15 mouse cellular contexts compared by ENCODE assay signal in the genomic region with DNA sequence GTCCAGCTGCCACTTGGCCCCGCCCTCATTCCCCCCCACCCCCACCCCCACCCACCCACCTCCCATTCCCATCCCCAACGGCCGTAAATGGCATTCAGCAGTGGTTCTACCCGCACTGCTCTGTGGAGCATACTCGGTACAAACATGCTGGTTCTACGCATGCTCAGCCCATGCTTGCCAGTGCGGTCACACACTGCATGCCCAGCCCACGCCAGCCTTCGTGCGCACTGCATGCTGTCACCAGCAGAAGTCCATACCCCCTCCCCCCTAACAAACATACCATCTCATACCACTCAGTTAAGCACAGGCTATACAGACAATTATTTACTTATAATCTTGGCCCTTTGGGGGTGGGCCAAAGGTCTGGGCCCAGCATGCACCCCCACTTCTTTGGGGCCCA. TPM values are rescaled to one million over a fixed set of nuclear protein-coding genes. Genes with fewer than 3 reads are reported as not detected.
"Had no signal": no experiment of that assay in that cellular context is flagged by ENCODE, and none has a peak within 500 bp of the region (broad histone marks: within the 10 kb centered on the region; RNA-seq: fewer than 3 reads in every experiment).

No protein-coding gene starts in this region.

- DNase-seq: kidney, adult 2 months; kidney, postnatal 25 days; lung, adult 2 months; lung, postnatal 36 days; thymus, adult 2 months; thymus, postnatal 25 days had no signal

- ATAC-seq: intestine, embryonic 16.5 days; lung, postnatal 0 days had no signal

- H3K9me3 ChIP-seq: limb, embryonic 10.5 days; midbrain, embryonic 10.5 days; neural tube, embryonic 12.5 days; stomach, embryonic 15.5 days had no signal

- H3K4me3 ChIP-seq: limb, embryonic 10.5 days; midbrain, embryonic 10.5 days; neural tube, embryonic 12.5 days; stomach, embryonic 15.5 days had no signal

- H3K9ac ChIP-seq: liver, embryonic 14.5 days; neural tube, embryonic 12.5 days; stomach, embryonic 15.5 days had no signal

- H3K27ac ChIP-seq: limb, embryonic 10.5 days; liver, embryonic 14.5 days; midbrain, embryonic 10.5 days; neural tube, embryonic 12.5 days; stomach, embryonic 15.5 days had no signal

- H3K4me2 ChIP-seq: neural tube, embryonic 12.5 days; stomach, embryonic 15.5 days had no signal

- H3K27me3 ChIP-seq: neural tube, embryonic 12.5 days; stomach, embryonic 15.5 days had no signal

- H3K4me1 ChIP-seq: limb, embryonic 10.5 days; midbrain, embryonic 10.5 days; neural tube, embryonic 12.5 days; stomach, embryonic 15.5 days had no signal

RNA-seq across cellular contexts. Expression of gene Hipk4, which starts 8.6 kb away (rescaled TPM):
- total RNA-seq: left cerebral cortex, postnatal 14 days; neutrophil, adult 5-6 weeks had no signal
